Mouse (Mus musculus): ENCODE measurements at regions not wholly inside any gene's neighbourhood (a gene's known extent, or its start where the extent isn't known, plus 50 kb on each side); places are given as distances from the start of the nearest gene placed in this dataset.

DNA sequence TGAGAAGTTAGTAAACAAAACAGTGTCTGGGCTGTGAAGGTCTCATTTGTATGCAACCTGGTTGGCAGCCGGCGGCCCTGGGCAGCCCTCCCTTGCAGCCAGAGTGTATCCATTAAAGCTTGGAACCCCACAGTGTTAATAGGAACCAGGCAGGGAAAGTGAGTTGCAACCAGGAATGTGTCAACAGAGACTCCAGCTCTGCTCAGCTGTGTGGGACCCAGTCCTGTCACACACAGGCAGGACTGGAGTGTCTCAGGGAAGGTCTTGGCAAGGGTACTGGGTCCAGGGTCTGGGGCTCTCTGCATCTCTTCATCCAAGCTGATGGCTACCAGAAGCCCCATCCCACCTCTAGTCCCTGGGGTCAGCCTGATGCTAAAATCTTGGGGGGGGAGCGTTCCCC lies 556.8 kb upstream of the 3110018I06Rik start:
- TF ChIP-seq POLR2A (IDR thresholded peaks at IDR 0.05; ENCODE audit: control insufficient read depth, low read depth, low read length): no peak
- TF ChIP-seq CTCF (IDR thresholded peaks at IDR 0.05; ENCODE audit: control insufficient read depth, insufficient read depth, insufficient replicate concordance, low read depth, low read length): no peak

Measured in testis, adult 2 months (tissue).